Comparison of ENCODE assay signal across 8 mouse cellular contexts in the genomic region with DNA sequence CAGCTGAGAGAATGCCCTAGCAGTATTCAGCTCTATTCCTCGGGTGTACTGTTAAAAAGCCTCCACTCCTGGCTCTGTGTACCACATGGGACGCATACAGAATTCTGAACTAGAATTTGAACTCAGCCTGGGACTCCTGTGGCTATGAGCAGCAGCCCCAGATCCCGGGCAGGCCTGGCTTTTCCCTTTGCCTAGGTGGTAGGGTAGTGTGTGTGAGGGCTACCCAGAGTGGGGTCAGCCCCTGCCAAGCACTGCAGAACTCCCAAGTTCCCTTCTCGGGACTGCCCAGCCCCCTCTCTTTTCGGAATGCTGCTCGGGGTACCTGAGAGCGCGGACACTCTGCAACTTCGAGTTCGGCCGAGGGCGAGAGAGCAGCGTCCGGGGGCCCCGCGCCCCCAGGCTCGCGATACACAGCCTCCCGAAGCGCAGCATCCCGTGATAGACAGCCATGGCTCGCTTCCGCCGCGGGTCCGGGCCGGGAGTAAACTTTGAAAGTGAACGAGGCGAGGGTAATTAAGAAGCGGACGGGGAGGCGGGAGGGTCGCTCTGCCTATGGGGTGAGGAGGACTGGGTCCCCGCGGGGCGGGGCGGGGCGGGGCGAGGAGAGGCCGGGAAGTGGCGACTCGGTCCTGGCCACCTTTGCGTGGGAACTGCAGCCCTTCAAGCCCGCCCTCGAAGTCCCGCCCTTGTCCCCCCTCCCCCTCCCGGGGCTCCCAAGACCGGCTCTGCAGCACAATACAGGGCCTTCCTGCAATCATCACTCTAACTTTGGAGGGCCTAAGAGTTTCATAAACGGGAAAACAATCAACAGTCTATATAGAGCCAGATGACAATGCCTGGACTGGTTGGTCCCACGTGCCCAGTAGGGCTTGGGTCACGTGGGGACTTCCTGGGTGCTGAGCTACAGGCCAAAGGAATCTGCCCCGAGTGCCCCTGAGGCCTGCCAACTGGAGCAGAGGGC. TPM values are rescaled to one million over a fixed set of nuclear protein-coding genes. Genes with fewer than 3 reads are reported as not detected.
A peak's percentile ranks its signal among the peaks of the same experiment; 100 is the strongest.
DNase-seq lines count a peak whose midpoint lies in the region; ATAC-seq and TF ChIP-seq lines count a peak whose summit lies in the region.

A gene (minus strand): TSS at position 551 of the 961 bp plus-strand sequence.

- intact Hi-C loops in heart, postnatal 14 days (cut with DNase I) = loop anchor here (5.0 kb wide), 1 partner anchor 49 kb away; no protein-coding TSS in a partner anchor

- no peaks in the 10 kb centered on the region for H3K9me3 ChIP-seq in forebrain, embryonic 11.5 days (ENCODE audit: control insufficient read depth, low read length)
- H3K9me3 ChIP-seq in liver, embryonic 15.5 days (replicated peaks) = no peaks in the 10 kb centered on the region
- H3K9me3 ChIP-seq in neural tube, embryonic 11.5 days (ENCODE audit: control insufficient read depth, low read length) = no peaks in the 10 kb centered on the region

- peak within 1 kb of the TSS; percentile 39 for H3K4me3 ChIP-seq in forebrain, embryonic 11.5 days (ENCODE audit: low read depth, low read length)
- peak within 1 kb of the TSS; percentile 52 for H3K4me3 ChIP-seq in liver, embryonic 15.5 days (replicated peaks)
- H3K4me3 ChIP-seq in neural tube, embryonic 11.5 days (ENCODE audit: low read depth, low read length) = peak within 1 kb of the TSS; percentile 48
- peak within 1 kb of the TSS; percentile 76 for H3K4me3 ChIP-seq in testis, adult 2 months (ENCODE audit: control insufficient read depth, low read depth, low read length)

- no peak within 1 kb of the TSS for H3K27ac ChIP-seq in forebrain, embryonic 11.5 days (ENCODE audit: low read depth, low read length)
- no peak within 1 kb of the TSS for H3K27ac ChIP-seq in liver, embryonic 15.5 days (replicated peaks)
- H3K27ac ChIP-seq in neural tube, embryonic 11.5 days (ENCODE audit: low read depth, low read length) = no peak within 1 kb of the TSS
- H3K27ac ChIP-seq in testis, adult 2 months (ENCODE audit: control insufficient read depth, insufficient read depth, low read depth, low read length) = peak within 1 kb of the TSS; percentile 47

- TF ChIP-seq POLR2A in testis, adult 2 months (IDR thresholded peaks at IDR 0.05; ENCODE audit: control insufficient read depth, low read depth, low read length) = no peak

- H3K27me3 ChIP-seq in forebrain, embryonic 11.5 days (ENCODE audit: control insufficient read depth, insufficient read depth, low read length) = no peaks in the 10 kb centered on the region
- H3K27me3 ChIP-seq in liver, embryonic 15.5 days = no peaks in the 10 kb centered on the region; the same call in 1 of the 2 replicates
- no peaks in the 10 kb centered on the region for H3K27me3 ChIP-seq in neural tube, embryonic 11.5 days (ENCODE audit: control insufficient read depth, insufficient read depth, low read length)
- no peaks in the 10 kb centered on the region for H3K27me3 ChIP-seq in testis, adult 2 months (ENCODE audit: control insufficient read depth, insufficient read depth, low read length)

- peak within 1 kb of the TSS; percentile 39 for H3K9ac ChIP-seq in forebrain, embryonic 11.5 days (ENCODE audit: low read length)
- H3K9ac ChIP-seq in liver, embryonic 15.5 days = peak within 1 kb of the TSS; percentile 32; the same call in 1 of the 2 replicates
- H3K9ac ChIP-seq in neural tube, embryonic 11.5 days (ENCODE audit: low read length) = peak within 1 kb of the TSS; percentile 64

- no peak for TF ChIP-seq CTCF in testis, adult 2 months (IDR thresholded peaks at IDR 0.05; ENCODE audit: control insufficient read depth, insufficient read depth, insufficient replicate concordance, low read depth, low read length)

- 2% methylated on average over 52 of the region's 52 CpGs for WGBS in forebrain, embryonic 11.5 days
- 1% methylated on average over 52 of the region's 52 CpGs for WGBS in liver, embryonic 15.5 days (ENCODE audit: insufficient replicate concordance)
- under 1% methylated on average over 51 of the region's 52 CpGs for WGBS in neural tube, embryonic 11.5 days

- peak; percentile 79 for DNase-seq in CD4-positive helper T cell, adult 2 months (ENCODE audit: low read depth, low spot score)
- DNase-seq in adrenal gland, postnatal 25 days = peak; percentile 87
- DNase-seq in forebrain, embryonic 11.5 days (ENCODE audit: low spot score) = peak; percentile 93
- DNase-seq in heart, postnatal 14 days = peak; percentile 88 to 89
- DNase-seq in kidney, postnatal 4 days = peak; percentile 92 to 95
- peak; percentile 86 for DNase-seq in neural tube, embryonic 11.5 days (ENCODE audit: low spot score)

- H3K4me1 ChIP-seq in forebrain, embryonic 11.5 days (replicated peaks; ENCODE audit: control insufficient read depth, insufficient read depth, low read length) = peaks cover 3% of the 10 kb centered on the region; the same call in 1 of the 2 replicates
- peaks cover 21% of the 10 kb centered on the region for H3K4me1 ChIP-seq in liver, embryonic 15.5 days (replicated peaks)
- peaks cover 7% of the 10 kb centered on the region; the same call in 1 of the 2 replicates for H3K4me1 ChIP-seq in neural tube, embryonic 11.5 days (ENCODE audit: control insufficient read depth, insufficient read depth, low read length)
- H3K4me1 ChIP-seq in testis, adult 2 months (ENCODE audit: control insufficient read depth, insufficient read depth, low read length) = peaks cover 16% of the 10 kb centered on the region

- H3K4me2 ChIP-seq in forebrain, embryonic 11.5 days (ENCODE audit: low read depth, low read length, severe bottlenecking) = peak within 1 kb of the TSS; percentile 52
- H3K4me2 ChIP-seq in liver, embryonic 15.5 days = peak within 1 kb of the TSS; percentile 68
- H3K4me2 ChIP-seq in neural tube, embryonic 11.5 days (ENCODE audit: low read depth) = peak within 1 kb of the TSS; percentile 67

- H3K36me3 ChIP-seq in forebrain, embryonic 11.5 days (ENCODE audit: control insufficient read depth, insufficient read depth, low read length) = no peaks in the 10 kb centered on the region
- no peaks in the 10 kb centered on the region for H3K36me3 ChIP-seq in liver, embryonic 15.5 days (replicated peaks)
- H3K36me3 ChIP-seq in neural tube, embryonic 11.5 days (ENCODE audit: control insufficient read depth, insufficient read depth, low read length) = no peaks in the 10 kb centered on the region
- no peaks in the 10 kb centered on the region for H3K36me3 ChIP-seq in testis, adult 2 months (ENCODE audit: control insufficient read depth, insufficient read depth, low read length)

- ATAC-seq in forebrain, embryonic 11.5 days (replicated peaks; ENCODE audit: low FRiP score) = peak; percentile 95
- peak; percentile 80 for ATAC-seq in liver, embryonic 15.5 days (ENCODE audit: insufficient read depth)
- peak; percentile 96 for ATAC-seq in neural tube, embryonic 11.5 days (ENCODE audit: insufficient read depth, low FRiP score, low TSS enrichment)

RNA-seq across cellular contexts. Expression of the gene that starts here (rescaled TPM):
- 120 and 121 TPM in 2 replicates for total RNA-seq in adrenal gland, postnatal 25 days (2021)
- 6.3 and 6.9 TPM in 2 replicates for polyA plus RNA-seq in forebrain, embryonic 11.5 days (2014; fragmentation: Nextera tagmentation; extraction: Ambion mirVana)
- total RNA-seq in heart, postnatal 14 days (2021) = 10 to 100 TPM; 31.6 to 35.6 TPM
- 1.3 and 1.4 TPM in 2 replicates for polyA plus RNA-seq in liver, embryonic 15.5 days (2015; fragmentation: Nextera tagmentation; extraction: Ambion mirVana)
- 6.3 and 6.5 TPM in 2 replicates for polyA plus RNA-seq in neural tube, embryonic 11.5 days (2014; fragmentation: Nextera tagmentation; extraction: Ambion mirVana)
- 7.0 and 8.3 TPM in 2 replicates for polyA plus RNA-seq in testis, adult 2 months (2012; rRNA removed)
